Mouse (Mus musculus): ENCODE data around the gene Lrp10.

DNA sequence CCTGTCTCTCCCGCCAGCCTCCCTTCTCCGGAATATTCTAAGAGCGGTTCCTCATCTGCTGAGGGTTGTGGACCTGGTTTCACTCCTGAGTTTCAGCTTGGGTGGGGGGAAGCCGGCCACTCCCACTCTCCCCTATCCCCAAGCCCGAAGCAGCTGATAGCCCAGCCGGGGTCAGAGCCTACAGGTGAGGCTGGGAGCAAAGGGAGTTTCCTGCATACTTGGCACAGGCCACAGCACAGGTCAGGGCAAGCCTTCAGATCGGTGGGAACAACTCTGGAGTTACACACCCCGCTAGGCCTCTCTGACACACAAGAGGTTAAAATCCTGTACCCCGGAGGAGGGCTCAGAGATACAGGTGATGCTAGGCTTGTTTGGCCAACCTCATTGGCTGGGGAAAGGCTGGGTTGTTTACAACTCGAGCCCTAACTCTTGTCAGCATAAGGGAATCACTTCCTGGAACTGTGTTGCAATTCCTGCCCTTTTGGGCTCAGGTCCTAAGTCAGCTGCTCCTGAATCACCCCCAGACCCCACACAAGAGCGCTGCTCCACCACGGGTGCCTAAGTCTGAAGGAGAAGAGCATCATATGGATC lies 29.9 kb upstream of the Lrp10 start:
- TF ChIP-seq GATA1 (IDR thresholded peaks at IDR 0.05; ENCODE audit: low read length) = no peak
- TF ChIP-seq TAL1 (IDR thresholded peaks at IDR 0.05; ENCODE audit: low read length) = no peak

Measured in erythroblast, embryonic 14.5 days (primary cell).